Mouse (Mus musculus): Measurements from ENCODE around the gene Parp3.

Gene Parp3

GRCm38 (mm10) chr9:106475046-106475445 is 1.7 kb downstream of the Parp3 start:
- peak; percentile 68 for DNase-seq (ENCODE audit: low read depth, low spot score)

- peak; percentile 89 for DNase-seq (ENCODE audit: low read depth, low spot score)
These were observed 2.3 kb downstream of the Parp3 start for GRCm38 (mm10) chr9:106474456-106474855.

GRCm38 (mm10) chr9:106473753-106474105 is 3.0 kb downstream of the Parp3 start:
- no peak for DNase-seq (ENCODE audit: low read depth, low spot score)

- DNase-seq (ENCODE audit: low read depth, low spot score) = no peak
These were observed 3.5 kb downstream of the Parp3 start for GRCm38 (mm10) chr9:106473081-106473752.

GRCm38 (mm10) chr9:106472321-106472720 is 4.4 kb downstream of the Parp3 start:
- no peak for DNase-seq (ENCODE audit: low read depth, low spot score)

- DNase-seq (ENCODE audit: low read depth, low spot score) = no peak
These were observed 4.9 kb downstream of the Parp3 start for GRCm38 (mm10) chr9:106471892-106472291.

- DNase-seq (ENCODE audit: low read depth, low spot score) = no peak
These were observed 5.6 kb downstream of the Parp3 start for GRCm38 (mm10) chr9:106470991-106471750.

GRCm38 (mm10) chr9:106469776-106470175 is 7.0 kb downstream of the Parp3 start:
- DNase-seq (ENCODE audit: low read depth, low spot score) = no peak

- DNase-seq (ENCODE audit: low read depth, low spot score) = no peak
These were observed 7.4 kb downstream of the Parp3 start for GRCm38 (mm10) chr9:106469317-106469716.

- no peak for DNase-seq (ENCODE audit: low read depth, low spot score)
These were observed 9.0 kb downstream of the Parp3 start for GRCm38 (mm10) chr9:106467746-106468145.

- DNase-seq (ENCODE audit: low read depth, low spot score) = no peak
These were observed 10.0 kb downstream of the Parp3 start for GRCm38 (mm10) chr9:106466721-106467120.

GRCm38 (mm10) chr9:106465571-106466200 is 11.1 kb downstream of the Parp3 start, which contains the start of gene Gpr62:
Gene Gpr62 (minus strand): TSS chr9:106465938.
- no peak for DNase-seq (ENCODE audit: low read depth, low spot score)

GRCm38 (mm10) chr9:106464751-106465541 is 11.8 kb downstream of the Parp3 start:
- no peak for DNase-seq (ENCODE audit: low read depth, low spot score)

GRCm38 (mm10) chr9:106463122-106464063 is 13.4 kb downstream of the Parp3 start:
- DNase-seq (ENCODE audit: low read depth, low spot score) = no peak

- no peak for DNase-seq (ENCODE audit: low read depth, low spot score)
These were observed 14.3 kb downstream of the Parp3 start for GRCm38 (mm10) chr9:106462430-106462800.

- no peak for DNase-seq (ENCODE audit: low read depth, low spot score)
These were observed 14.9 kb downstream of the Parp3 start for GRCm38 (mm10) chr9:106461641-106462429.

- no peak for DNase-seq (ENCODE audit: low read depth, low spot score)
These were observed 15.7 kb downstream of the Parp3 start for GRCm38 (mm10) chr9:106461026-106461415.

GRCm38 (mm10) chr9:106460401-106461025 is 16.2 kb downstream of the Parp3 start:
- no peak for DNase-seq (ENCODE audit: low read depth, low spot score)

GRCm38 (mm10) chr9:106459946-106460345 is 16.8 kb downstream of the Parp3 start:
- no peak for DNase-seq (ENCODE audit: low read depth, low spot score)
